Mouse (Mus musculus) cerebellum, adult 2 months (tissue): ENCODE results near the gene Fanca. TPM values are rescaled to one million over a fixed set of nuclear protein-coding genes. Genes with fewer than 3 reads are reported as not detected.

Experiments
- DNase-seq, 2 experiments: peaks; one replicate each; pipeline ENCODE4 v3.0.0; 2021
- H3K27ac ChIP-seq: fragments of 200-500 bp; 2 replicates; pipeline ENCODE4 v1.5.1; 2012; ENCODE audit warnings: low read length, control low read depth, inconsistent platforms; ENCODE audit not compliant: insufficient read depth
- H3K27me3 ChIP-seq: fragments of 200-500 bp; 2 replicates; pipeline ENCODE4 v1.6.1; 2012; ENCODE audit warnings: inconsistent platforms, mild to moderate bottlenecking, low read length, moderate library complexity; ENCODE audit not compliant: control insufficient read depth, insufficient read depth
- H3K4me1 ChIP-seq: fragments of 200-500 bp; 2 replicates; pipeline ENCODE4 v1.6.1; 2011; ENCODE audit warnings: low read length; ENCODE audit not compliant: control insufficient read depth, insufficient read depth
- H3K4me3 ChIP-seq: fragments of 200-500 bp; replicated peaks from 2 replicates; pipeline ENCODE3; 2011; ENCODE audit warnings: mild to moderate bottlenecking, low read depth, low read length, control low read depth; ENCODE audit not compliant: insufficient read depth
- CTCF ChIP-seq: fragments of 200-500 bp; IDR thresholded peaks from 2 replicates; pipeline ENCODE4 v1.5.1; 2011; ENCODE audit warnings: low read depth, mild to moderate bottlenecking, control low read depth, low read length, moderate library complexity, borderline replicate concordance; ENCODE audit not compliant: insufficient read depth
- POLR2A ChIP-seq: fragments of 200-500 bp; IDR thresholded peaks from 2 replicates; pipeline ENCODE4 v1.6.1; 2011; ENCODE audit warnings: low read length, control low read depth, borderline replicate concordance; ENCODE audit not compliant: insufficient read depth
- WGBS: fragments of 180-500 bp; shearing (Covaris S2); methylation state at CpG from one replicate; pipeline ENCODE4 v1.1.7; 2018; 5-methylcytosine and 5-hydroxymethylcytosine counted together
- polyA plus RNA-seq: library from polyadenylated mRNA; depleted of rRNA; stranded (reverse); fragments of >200 nt; gene quantifications from 2 replicates; pipeline ENCODE4 v1.2.3, GENCODE M21; 2012

The Fanca gene
- polyA plus RNA-seq, 1 experiment: 3.9 TPM

DNA sequence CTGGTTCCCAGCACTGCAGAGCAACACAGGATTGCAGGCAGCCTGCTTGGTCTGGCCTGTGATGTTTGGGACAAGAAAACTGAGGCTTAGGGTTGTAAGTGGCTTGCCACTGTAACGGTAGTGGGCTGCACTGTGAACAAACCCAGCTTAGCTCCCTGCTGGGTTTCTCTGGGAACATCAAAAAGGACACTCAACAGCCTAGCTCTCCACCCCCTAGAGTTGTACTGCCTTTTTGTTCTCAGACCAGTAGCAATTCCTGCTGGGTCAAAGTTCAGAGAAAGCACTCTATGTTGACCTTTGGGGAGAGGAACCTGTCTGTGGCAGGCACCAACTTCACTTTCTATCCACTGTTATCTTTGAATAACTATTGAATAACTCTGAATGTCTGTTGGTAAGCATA is 16.1 kb upstream of the Fanca start:
- no peaks in the 10 kb centered on the region; the same call in 1 of the 2 replicates for H3K27me3 ChIP-seq
- 0 out of 2 replicates have a peak, but pooled peaks cover 6% of the 10 kb centered on the region for H3K4me1 ChIP-seq
- DNase-seq: no peak
- no peak overlapping the region for H3K4me3 ChIP-seq
- H3K27ac ChIP-seq: no peak overlapping the region
- WGBS: 24% methylated on average over 1 of the region's 1 CpGs
- TF ChIP-seq POLR2A (no peak), CTCF (no peak)

- Histone ChIP-seq H3K27me3 (no peaks in the 10 kb centered on the region), H3K4me1 (0 out of 2 replicates have a peak, but pooled peaks cover 6% of the 10 kb centered on the region), H3K4me3 (no peak overlapping the region), H3K27ac (no peak overlapping the region)
- TF ChIP-seq POLR2A (no peak), CTCF (no peak)
- DNase-seq: no peak
- 27% methylated on average over 7 of the region's 7 CpGs for WGBS
Observed at GRCm38 (mm10) chr8:123333864-123334263, 15.5 kb upstream of the Fanca start.

GRCm38 (mm10) chr8:123333091-123333587 is 14.8 kb upstream of the Fanca start:
- peak overlapping the region; percentile 69 for H3K4me3 ChIP-seq

GRCm38 (mm10) chr8:123332262-123333090 is 14.1 kb upstream of the Fanca start, which contains the start of gene Spire2:
Gene Spire2, plus strand, starts transcription at chr8:123332713.
- Histone ChIP-seq H3K27me3 (no peaks in the 10 kb centered on the region), H3K4me3 (peak within 1 kb of the TSS; percentile 69), H3K4me1 (0 out of 2 replicates have a peak, but pooled peaks cover 6% of the 10 kb centered on the region), H3K27ac (0 out of 2 replicates have a peak within 1 kb of the TSS, but pooled peaks have one; percentile 29)
- DNase-seq: peak; percentile 80 to 85
- WGBS: under 1% methylated on average over 82 of the region's 85 CpGs
- no peak for TF ChIP-seq CTCF
- no peak for TF ChIP-seq POLR2A

More at GRCm38 (mm10) chr8:123333091-123333587, 14.8 kb upstream of the Fanca start:
- no peaks in the 10 kb centered on the region for H3K27me3 ChIP-seq
- H3K4me1 ChIP-seq: 0 out of 2 replicates have a peak, but pooled peaks cover 6% of the 10 kb centered on the region
- TF ChIP-seq CTCF (no peak), POLR2A (no peak)
- WGBS: under 1% methylated on average over 21 of the region's 21 CpGs
- DNase-seq: no peak
- no peak overlapping the region for H3K27ac ChIP-seq

- Histone ChIP-seq H3K4me3 (peak overlapping the region; percentile 69), H3K27ac (no peak overlapping the region), H3K27me3 (no peaks in the 10 kb centered on the region), H3K4me1 (0 out of 2 replicates have a peak, but pooled peaks cover 6% of the 10 kb centered on the region)
- DNase-seq: no peak
- 18% methylated on average over 8 of the region's 8 CpGs for whole genome bisulfite sequencing
- TF ChIP-seq CTCF (no peak), POLR2A (no peak)
Observed at GRCm38 (mm10) chr8:123331810-123332209, 13.4 kb upstream of the Fanca start.

GRCm38 (mm10) chr8:123331301-123331700 is 12.9 kb upstream of the Fanca start:
- no peak for DNase-seq
- no peak for TF ChIP-seq CTCF
- TF ChIP-seq POLR2A: no peak
- Histone ChIP-seq H3K4me3 (no peak overlapping the region), H3K4me1 (0 out of 2 replicates have a peak, but pooled peaks cover 6% of the 10 kb centered on the region), H3K27ac (no peak overlapping the region), H3K27me3 (no peaks in the 10 kb centered on the region)
- WGBS: 92% methylated on average over 2 of the region's 2 CpGs

- no peak overlapping the region for H3K27ac ChIP-seq
Observed at GRCm38 (mm10) chr8:123330701-123331100, 12.3 kb upstream of the Fanca start.

More at GRCm38 (mm10) chr8:123330701-123331100, 12.3 kb upstream of the Fanca start:
- Histone ChIP-seq H3K4me1 (0 out of 2 replicates have a peak, but pooled peaks cover 6% of the 10 kb centered on the region), H3K27me3 (no peaks in the 10 kb centered on the region), H3K4me3 (no peak overlapping the region)
- DNase-seq: no peak
- TF ChIP-seq POLR2A: no peak
- TF ChIP-seq CTCF: no peak
- 87% methylated on average over 6 of the region's 6 CpGs for WGBS
